Mouse (Mus musculus) right cerebral cortex, adult 18-20 months (tissue): ENCODE results near the gene Dlgap5.
"Not testable (repeated sequence)": the region's sequence is repeated elsewhere in the genome, so short reads cannot be mapped to it uniquely, and the experiment has no call there.

ENCODE experiments used
- DNase-seq: peaks from one replicate; pipeline ENCODE4 v3.0.0; 2022; ENCODE audit warnings: mixed read lengths

Dlgap5 gene

DNA sequence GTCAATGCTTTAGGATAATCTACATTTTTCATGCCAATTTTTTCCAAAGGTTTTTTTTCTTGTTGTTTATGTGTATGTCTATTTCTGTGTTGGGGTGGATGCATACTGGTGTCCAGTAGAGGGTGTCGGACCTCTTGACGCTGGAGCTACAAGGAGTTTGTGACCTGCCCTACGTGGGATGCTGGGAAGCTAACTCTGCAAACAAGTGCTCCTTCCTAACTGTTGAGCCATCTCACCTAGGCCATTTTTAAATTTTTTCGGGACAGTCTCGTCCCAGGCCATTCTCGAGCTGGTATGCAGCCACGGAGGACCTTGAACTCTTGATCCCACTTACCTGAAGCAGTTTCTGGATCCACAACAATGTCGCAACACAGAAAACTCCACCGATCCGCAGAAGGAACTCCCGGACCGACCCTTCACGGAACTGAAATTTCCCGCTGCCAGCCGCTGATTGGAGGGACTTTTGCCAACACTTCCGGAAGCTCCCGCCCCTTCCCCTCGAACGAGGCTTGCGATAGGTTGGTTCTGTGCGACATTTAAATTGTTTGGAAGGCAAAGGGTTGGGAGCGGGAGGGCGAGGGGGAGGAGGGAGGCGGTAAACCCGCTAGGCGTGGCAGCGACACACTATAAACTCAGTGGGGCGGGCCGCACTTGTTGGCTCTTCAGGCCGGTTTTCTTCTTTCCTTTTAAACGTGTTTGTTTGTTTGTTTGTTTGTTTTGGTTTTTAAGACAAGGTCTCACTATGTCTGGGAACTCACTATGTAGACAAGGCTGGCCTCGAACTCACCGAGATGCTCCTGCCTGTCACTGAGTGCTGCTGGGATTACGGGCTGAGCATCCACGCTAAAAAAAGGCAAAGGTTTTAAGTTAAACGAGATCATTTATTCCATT, at the start of gene Dlgap5:
TSS of gene Dlgap5 (minus strand) at position 633 of the 891 bp plus-strand sequence.
- peak; percentile 89 for DNase-seq

DNA sequence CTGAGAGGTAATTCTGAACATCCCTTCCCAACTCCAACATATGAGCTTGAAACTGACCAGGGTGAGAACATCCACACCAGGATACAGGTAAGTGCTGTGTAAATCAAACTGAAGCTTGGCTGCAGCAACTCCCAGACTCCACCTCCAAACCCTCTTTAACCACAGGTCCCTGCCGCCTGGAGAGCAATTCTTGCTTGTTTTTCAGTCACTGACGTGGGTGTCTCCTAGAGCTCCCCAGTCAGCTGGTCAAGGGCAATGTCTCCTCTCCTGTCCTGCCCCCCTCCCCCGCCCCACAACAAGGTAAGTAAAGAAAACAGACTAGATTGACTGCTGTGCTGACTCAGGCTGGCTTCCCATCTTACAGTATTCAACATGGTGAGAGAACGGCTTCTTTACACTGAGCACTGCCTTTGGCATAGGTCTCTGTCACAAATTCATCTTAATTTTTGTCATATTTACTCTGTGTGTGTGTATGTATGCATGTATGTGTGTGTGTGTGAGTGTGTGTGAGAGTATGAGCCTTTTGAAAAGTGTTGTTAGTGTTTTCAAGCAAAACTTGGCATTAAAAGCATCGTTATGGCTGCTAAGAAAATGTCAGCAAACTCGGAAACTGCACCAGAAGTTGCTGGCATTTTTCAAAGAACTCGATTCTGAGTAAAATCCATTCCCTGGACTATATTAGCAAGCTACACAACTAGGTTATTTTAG, 47.4 kb upstream of the Dlgap5 start:
- no peak for DNase-seq

DNA sequence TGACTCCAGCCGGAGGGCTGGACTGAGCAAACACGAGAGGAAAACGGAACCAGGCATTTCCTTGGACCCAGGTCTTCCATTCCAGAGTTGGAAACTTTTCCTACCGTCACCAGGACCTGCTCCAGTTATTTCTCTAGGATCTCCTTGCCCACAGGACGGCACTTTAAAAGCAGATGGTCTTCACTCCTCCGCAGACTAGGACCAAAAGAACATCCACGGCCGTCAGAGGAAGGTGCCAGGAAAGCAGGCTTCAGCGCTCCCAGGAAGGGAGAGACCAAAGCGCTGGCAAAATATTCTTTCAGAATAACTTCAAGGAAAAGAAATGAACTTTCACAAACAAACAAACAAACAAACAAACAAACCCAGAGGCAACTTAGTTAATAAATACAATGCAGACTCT, 46.2 kb upstream of the Dlgap5 start:
- peak; percentile 67 for DNase-seq

DNA sequence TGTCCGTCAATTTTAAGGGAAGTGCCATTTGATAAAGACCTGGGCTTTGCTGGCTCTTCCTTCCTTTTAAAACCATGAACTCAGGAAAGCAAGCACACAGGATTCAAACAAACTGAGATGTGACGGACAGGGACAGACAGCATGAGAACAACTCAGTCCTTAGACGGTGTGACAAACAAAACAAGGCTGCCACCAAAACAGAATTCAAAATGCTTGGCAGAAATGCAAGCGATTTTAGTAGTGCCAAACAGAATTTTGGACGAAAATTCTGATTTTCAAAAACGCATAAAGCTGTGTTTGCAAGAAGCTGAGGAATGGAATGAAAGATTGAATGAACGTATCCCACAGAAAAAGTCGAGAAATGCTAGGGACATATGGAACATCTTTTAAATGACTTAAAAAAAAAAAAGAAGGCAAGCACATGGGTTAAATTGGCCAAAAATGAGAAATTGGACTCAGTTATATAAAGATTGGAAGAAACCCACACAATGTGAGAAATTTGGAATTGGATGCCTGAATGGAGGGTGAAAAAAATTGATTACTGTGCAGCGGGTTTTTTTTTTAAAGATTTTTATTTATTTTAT, 44.8 kb upstream of the Dlgap5 start:
- no peak for DNase-seq

DNA sequence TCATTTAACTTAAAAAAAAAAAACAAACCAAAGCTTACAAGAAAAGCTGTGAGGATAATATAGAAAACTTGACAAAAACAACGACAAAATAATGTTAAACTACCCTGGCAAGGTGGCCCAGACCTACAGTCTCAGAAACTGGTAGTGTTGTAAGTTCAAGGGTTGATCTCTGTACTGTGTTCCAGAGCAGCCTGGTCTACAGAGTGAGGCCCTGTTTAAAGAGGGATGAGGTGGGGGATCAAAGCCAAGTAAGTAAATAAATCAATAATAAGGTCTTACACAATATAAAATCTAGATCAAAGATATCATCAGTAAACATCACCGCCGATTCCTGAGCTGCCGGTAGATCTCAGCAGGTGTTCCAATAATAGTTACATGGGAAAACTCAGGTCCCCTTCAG, 44.2 kb upstream of the Dlgap5 start:
- DNase-seq: no peak

DNA sequence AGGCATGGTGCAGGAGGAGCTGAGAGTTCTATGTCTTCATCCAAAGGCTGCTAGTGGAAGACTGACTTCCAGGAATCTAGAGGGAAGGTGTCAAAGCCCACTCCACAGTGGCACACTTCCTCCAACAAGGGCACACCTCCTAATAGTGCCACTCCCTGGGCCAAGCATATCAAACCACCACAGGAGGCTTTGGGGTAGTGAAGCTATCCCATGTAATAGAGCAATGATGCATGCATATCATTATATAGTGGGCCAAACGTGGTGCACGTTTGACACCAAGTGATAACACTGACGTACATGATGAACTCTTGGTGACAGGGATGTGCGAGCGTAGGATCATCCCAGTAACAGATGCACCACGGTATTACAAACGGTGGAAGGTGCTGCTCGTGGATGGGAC, 43.8 kb upstream of the Dlgap5 start:
- no peak for DNase-seq

DNA sequence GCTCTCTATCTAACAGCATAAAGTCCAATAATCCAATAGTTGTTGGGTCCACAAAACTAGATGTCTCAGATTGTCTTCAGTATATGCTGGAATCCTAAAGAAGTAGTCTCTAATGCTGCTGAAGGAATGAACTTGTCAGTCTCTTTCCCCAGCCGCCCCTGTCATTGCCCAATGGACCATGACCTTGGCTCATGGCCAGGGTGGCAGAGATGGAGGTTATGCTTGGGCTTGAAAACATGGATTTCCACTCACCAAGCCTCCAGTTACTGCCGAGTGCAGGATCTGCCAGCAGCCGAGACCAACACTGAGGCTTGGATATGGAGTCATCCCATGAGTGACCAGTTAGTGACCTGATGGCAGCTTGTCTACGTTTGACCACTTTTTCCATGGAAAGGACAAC, 41.3 kb upstream of the Dlgap5 start:
- DNase-seq: no peak

DNA sequence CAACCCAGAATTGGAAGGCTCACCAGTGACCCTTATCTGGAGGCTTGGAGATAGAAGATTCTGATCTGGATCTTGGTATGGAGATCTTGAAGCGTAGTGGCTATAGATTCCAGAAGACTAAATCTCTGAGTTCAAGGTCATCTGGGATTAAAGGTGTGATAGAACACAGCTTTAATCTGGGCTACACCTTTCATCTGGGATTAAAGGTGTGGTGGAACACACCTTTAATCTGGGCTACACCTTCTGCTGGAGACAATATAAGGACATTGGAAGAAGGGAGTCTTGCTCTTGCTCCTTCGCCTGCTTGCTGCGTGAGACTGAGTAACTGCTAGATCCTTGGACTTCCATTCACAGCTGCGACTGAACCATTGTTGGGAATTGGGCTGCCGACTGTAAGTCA, 31.9 kb upstream of the Dlgap5 start, which contains the start of gene Fbxo34:
TSS of gene Fbxo34 (plus strand) at position 301 of the 400 bp plus-strand sequence.
- DNase-seq: not testable (repeated sequence)

DNA sequence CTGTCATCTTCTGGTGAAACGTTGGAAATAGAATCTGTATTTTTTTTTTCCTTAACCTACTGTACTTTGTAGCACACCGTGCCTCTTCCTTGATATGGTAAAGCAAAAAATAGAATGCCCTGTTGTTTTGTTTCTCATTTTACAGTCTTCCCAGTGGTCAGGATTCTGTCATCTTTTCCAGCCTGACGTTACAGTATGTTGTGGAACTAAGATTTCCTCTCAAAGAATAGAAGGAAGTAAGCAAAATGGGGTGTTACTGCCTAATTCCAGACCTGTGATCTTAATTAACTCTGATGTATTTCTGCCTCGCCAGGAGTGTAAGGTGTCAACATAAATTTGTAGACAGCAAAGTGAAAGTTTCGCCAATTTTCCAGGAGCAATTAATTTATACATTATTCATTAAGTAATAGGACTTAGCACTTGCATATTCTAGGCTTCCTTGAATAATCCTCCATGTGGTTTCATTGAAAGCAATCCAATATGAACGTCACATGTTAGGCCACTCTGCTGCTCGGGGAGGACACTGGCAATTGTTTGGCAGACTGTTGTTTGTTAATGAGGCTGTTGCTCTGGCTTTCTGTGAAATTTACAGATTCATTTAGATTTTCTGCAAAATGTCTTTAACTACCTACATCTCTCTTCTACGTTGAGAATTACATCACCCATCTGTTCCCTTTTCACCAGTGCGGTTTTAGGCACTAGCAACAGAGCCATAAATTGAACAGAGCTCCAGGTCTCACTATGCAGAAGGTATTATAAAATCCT, 27.3 kb upstream of the Dlgap5 start:
- no peak for DNase-seq

DNA sequence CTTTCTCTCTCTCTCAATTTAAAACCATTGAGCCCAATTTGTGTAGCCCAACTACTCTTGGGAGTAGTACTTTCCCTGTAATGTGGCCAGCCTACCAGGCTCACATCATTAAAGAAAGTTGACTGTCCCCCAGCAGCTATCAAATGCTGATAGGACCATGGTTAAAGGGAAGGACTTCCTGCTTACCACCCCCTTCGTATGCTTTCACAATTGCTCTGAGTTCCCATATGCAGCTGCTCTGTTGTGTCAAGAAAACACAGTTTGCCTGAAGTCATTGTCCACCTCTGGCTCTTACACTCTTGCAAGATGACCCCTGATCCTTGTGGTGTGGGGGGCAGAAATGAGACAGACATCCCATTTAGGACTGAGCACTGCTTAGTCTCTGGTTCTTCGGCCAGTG, 26.7 kb upstream of the Dlgap5 start:
- DNase-seq: no peak

DNA sequence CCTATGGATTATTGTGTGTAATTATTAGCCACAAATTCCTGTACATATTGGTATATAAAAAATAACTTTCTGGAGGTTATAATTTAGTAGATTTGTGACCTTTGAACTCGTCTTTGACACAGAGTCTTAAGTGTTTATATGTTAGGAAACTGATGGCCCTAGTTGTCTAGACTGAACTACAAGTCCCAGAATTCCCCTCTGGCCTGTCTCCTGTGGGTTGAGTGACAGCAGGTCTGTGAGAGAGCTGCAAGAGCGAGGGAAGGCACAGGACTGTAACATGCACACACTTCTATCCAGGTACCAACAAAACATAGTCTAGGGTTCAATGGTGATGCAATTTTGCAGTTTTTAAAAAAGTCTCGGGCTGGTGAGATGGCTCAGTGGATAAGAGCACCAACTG, 20.7 kb upstream of the Dlgap5 start:
- no peak for DNase-seq

DNA sequence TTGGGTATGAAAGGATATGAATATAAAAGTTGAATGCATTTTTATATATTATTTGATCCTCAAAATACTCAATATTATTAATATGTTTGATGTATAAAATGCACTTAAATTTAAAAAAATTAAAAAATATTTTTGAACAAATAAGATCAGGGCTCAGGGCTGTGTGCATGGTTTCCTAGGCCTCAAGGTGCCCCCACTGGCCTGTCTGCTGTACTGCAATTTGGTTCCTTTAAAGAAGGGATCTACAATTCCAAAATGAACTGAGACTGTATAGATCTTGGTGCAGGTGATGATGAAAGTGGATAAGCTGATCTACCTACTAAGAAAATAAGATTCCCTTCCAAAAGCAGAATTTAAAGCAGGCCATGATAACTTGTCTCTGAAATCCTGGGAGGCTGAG, 14.8 kb upstream of the Dlgap5 start:
- no peak for DNase-seq

DNA sequence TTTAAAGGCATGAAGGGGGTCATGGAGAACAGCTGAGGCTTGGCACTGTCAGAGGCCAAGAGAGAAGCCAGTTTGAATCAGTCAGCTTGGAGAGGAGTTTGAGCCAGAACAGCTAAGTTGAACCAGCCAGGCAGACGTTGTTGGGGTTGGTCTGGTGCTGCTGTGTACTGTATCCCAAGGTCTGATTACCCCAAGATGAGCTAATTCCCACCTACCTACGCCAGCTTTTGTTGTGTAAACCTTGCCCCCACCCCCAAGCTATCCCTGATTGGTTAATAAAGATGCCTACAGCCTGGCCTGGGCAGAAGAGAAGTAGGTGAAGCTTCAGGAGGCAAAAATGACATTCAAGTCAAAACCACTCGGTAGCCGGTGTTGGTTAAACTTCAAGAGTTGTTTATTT, 4.3 kb upstream of the Dlgap5 start:
- no peak for DNase-seq

DNA sequence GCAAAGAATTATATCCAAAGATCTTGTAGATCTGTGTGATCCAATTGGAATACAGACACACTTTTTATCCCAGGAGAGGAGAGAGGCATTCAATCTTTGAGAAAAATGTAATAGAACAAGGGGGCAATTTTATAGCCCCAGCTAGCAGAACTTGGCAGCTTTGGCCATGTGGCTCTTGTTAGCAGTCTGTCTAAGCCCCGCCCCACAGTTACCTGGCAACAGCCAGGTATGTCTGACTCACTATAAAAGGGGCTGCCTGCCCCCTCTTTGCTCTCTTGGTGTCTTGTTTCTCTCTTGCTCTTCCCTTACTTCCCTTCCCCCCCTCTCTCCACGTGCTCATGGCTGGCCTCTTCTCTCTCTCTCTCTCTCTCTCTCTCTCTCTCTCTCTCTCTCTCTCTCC, 3.4 kb upstream of the Dlgap5 start:
- no peak for DNase-seq

DNA sequence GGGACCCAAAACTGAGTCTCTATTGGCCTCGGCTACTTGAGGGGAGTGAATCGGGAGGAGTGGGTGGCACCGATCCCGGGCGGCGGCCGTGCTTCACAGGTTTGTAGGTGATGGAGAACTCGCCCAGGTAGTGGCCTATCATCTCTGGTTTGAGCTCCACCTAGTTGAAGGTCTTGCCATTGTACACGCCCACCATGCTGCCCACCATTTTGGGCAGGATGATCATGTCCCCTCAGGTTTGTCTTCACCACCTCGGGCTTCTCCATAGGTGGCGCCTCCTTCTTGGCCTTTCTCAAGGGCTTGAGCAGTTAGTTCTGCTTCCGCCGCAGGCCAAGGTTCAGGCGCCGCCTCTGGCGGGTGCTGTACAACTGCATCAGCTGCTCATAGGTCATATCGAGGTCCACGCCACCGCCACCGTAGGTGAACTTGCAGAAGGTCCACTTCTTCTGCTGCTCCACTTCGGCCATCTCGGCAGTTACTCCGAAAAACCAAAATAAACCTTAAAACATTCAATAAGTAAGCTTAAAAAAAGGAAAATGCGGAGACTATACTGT, 1.6 kb upstream of the Dlgap5 start:
- no peak for DNase-seq

DNA sequence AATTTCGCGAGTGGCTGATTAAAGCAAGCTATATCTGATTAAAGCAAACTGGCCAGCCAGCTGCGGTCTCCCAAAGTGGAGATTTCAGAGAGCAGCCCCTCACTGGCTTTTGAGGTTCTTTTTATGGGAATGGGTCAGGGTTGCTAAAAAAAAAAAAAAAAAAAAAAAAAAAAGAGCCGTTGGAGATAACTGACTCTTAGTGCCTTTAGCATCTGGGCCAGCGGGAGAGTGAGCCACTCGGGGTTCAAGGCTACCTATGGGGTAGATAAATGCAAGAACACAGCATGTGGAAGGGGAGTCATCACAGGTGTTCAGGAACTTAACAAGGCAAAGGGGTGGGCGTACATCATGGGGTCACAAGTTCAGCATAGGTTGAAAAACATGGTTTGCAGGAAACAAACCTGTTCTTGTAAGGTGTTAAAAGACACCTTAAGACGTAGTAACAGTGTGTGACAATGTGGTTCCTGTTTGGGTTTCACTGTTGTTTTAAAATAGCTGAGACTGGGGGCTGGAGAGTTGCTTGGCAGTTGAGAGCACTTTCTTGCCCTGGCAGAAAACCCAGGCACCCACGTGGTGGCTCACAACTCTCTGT, 923 bp upstream of the Dlgap5 start:
- no peak for DNase-seq

DNA sequence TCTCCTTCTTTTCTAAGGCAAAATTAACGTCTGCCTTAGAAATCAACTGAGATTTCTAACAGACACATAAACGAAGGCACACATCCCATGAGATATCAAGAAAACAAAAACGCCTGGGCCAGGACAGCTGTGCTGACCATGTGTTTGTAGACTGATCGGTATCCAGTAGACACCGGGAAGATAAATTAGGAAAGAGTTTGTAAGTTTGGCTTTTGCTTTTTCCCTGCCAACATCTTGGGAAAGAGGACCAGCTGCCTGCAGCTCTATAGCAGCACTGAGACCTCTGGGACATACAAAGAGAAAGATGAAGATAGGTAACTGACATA, 422 bp upstream of the Dlgap5 start:
- no peak for DNase-seq

DNA sequence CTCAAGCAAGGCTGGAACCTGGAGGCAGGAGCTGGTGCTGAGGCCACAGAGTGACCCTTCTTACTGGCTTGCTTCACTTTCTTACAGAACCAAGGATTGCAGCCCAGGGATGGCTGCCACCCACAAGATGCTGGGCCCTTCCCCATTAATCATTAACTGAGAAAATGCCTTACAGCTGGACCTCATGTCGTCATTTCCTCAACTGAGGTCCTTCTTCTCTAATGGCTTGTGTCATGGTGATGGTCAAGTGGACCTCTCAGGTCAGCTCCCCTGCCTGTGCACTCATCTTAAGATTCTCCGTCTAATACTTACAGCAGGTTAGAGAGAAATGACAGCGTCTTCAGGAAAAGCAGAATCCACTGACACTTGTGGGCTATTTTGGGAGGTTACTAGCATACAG, 861 bp downstream of the Dlgap5 start:
- no peak for DNase-seq

DNA sequence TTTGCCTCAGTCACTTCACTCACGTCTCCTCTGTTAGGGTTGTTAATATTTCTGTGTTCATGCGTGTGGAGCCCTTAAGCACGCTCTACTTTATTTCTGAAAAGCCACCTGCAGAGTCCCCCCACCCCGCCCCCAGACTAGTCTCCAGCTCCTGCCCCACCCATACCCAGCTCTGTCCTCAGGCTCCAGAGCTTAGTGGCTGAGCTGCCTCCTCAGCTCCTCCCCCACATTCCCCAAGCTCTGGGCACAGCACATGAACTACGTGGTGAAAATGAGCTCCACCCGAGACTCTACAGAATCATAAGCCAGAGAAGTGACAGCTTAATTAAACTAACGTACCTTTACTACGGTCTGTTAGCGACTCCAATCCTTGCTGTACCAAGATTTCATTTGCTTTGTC, 12.2 kb downstream of the Dlgap5 start:
- DNase-seq: no peak

DNA sequence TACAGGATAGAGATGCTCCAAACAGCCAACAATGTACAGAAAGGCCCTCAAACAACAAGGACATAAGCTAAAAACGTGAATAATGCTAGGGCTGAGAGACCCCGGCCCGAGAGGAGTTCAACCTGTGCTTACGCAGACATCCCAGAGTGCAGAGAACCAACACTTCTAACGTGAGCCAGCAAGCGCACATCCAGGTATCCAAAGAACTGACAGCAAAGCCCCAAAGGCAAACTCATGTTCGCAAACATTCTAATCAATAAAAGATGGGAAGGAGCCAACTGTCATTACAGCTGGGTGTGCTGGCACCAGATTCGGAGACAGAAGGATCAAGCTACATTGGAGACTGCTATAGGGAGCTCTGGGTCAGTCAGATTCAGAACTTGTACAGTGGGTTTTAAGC, 15.5 kb downstream of the Dlgap5 start:
- no peak for DNase-seq

DNA sequence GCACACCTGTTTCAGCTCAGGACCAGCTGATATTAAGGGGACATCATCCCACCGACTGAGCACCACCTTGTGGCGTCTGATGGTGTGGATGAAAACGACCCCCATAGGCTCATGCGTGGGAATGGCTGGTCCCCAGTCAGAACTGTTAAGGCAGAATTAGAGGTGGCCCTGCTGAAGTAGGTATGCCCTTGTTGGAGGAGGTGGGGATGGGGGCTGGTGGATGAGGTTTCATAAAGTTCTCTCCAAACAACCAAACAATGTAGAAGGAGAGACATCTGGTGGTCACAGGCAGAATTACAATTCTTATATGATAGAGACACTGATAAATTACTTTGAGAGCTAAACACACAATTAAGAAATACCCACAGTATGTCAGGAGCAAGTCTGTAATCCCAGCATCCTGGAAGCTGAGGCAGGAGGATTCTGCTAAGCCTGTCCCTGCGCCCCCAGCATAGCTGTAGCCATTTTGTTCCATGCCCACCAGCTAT, 22.0 kb downstream of the Dlgap5 start:
- DNase-seq: no peak

DNA sequence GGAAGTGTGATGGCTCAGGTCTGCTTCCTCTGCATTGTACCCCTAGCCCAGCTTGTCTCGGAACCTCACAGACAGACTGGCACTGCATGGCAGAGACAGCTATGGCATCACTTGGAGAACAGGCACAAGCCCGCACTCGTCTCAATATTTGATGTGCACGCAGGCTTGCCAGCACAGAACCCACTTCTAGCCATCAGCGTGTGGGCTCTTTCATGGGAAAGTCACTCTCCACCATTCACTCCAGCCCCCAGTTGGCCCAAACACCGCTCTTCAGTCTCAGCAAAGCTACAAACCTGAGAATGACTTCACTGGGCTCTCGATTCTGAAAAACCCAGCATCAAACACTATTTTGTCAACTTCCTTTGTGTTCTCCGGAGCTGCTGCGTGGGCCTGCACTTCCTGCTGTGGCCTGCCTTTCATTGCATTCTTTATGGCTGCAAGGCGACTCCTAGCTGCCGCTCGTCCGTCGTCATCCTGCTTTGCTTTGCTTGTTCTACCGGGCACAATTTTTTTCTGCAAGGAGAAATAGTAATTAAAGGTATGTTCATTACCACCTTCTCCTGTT, 22.7 kb downstream of the Dlgap5 start:
- no peak for DNase-seq
